Mouse (Mus musculus): ENCODE measurements at regions not wholly inside any gene's neighbourhood (a gene's known extent, or its start where the extent isn't known, plus 50 kb on each side); places are given as distances from the start of the nearest gene placed in this dataset.

DNA sequence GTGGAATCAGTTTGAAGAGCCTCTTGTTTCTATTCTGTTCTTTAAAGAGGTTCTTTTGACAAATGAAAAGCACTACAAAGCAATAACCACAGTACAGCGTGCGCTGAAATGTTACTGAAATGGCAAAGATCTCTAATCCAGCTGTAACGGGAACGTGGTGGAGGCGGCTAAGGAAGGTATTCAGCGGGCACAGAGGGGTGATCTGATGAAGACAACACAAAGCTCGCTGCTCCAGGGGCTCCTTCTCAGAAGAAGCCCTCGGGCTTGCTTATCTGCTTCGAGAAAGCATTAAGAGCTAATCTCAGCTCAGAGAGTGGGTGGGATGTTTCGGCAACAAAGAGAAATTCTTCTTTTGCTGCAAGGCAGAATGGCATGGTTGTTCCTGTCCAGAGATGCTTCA is 258.2 kb upstream of the Arrdc4 start:
- TF ChIP-seq CTCF (conservative IDR thresholded peaks at IDR 0.05; ENCODE audit: insufficient read depth, insufficient read length, low read depth, low read length) (no peak), POLR2A (IDR thresholded peaks at IDR 0.05; ENCODE audit: low read depth, low read length) (no peak)

All from kidney, adult 2 months (tissue).